Mouse (Mus musculus) neural tube, embryonic 14.5 days (tissue): Measurements from ENCODE around the gene Adcy4. TPM values are rescaled to one million over a fixed set of nuclear protein-coding genes. Genes with fewer than 3 reads are reported as not detected.

Source experiments
- ATAC-seq: fragments of 200-750 bp; cut with Nextera tagmentation; 2 replicates; pipeline ENCODE4 v1.8.0; 2017; ENCODE audit warnings: low read depth, mild to moderate bottlenecking, moderate TSS enrichment, moderate library complexity
- H3K27ac ChIP-seq: fragments of 300-500 bp; sonication (generic); 2 replicates; pipeline ENCODE4 v1.5.1; 2014; ENCODE audit warnings: low read depth, mild to moderate bottlenecking, control low read depth, low read length, moderate library complexity, mixed read lengths
- H3K27me3 ChIP-seq: fragments of 300-500 bp; sonication (generic); 2 replicates; pipeline ENCODE4 v1.6.1; 2014; ENCODE audit warnings: low read length; ENCODE audit not compliant: control insufficient read depth, insufficient read depth
- H3K36me3 ChIP-seq: fragments of 300-500 bp; sonication (generic); 2 replicates; pipeline ENCODE4 v1.6.1; 2014; ENCODE audit warnings: low read length, mixed read lengths; ENCODE audit not compliant: control insufficient read depth, insufficient read depth
- H3K4me1 ChIP-seq: fragments of 300-500 bp; sonication (generic); 2 replicates; pipeline ENCODE4 v1.6.1; 2014; ENCODE audit warnings: low read length; ENCODE audit not compliant: control insufficient read depth, insufficient read depth
- H3K4me2 ChIP-seq: fragments of 300-500 bp; sonication (generic); 2 replicates; pipeline ENCODE4 v1.6.1; 2014; ENCODE audit warnings: mild to moderate bottlenecking, low read depth, low read length, control low read depth
- H3K4me3 ChIP-seq: fragments of 300-500 bp; sonication (generic); 2 replicates; pipeline ENCODE4 v1.5.1; 2014; ENCODE audit warnings: low read depth, low read length, control low read depth, mixed read lengths
- H3K9ac ChIP-seq: fragments of 300-500 bp; sonication (generic); replicated peaks from 2 replicates; pipeline ENCODE4 v1.6.1; 2014; ENCODE audit warnings: low read depth, mild to moderate bottlenecking, control low read depth, low read length, mixed read lengths
- H3K9me3 ChIP-seq: fragments of 300-500 bp; sonication (generic); 2 replicates; pipeline ENCODE4 v1.6.1; 2016; ENCODE audit warnings: low read length; ENCODE audit not compliant: control insufficient read depth
- WGBS: fragments of 180-500 bp; shearing (Covaris S2); extraction: QIAGEN DNeasy Blood & Tissue Kit; methylation state at CpG from one replicate; pipeline ENCODE4 v1.1.7; 2014; 5-methylcytosine and 5-hydroxymethylcytosine counted together
- polyA plus RNA-seq: library from polyadenylated mRNA; unstranded; fragments of >200 nt; fragmentation: Nextera tagmentation; extraction: Ambion mirVana; gene quantifications from 2 replicates; pipeline ENCODE4 v1.2.1, GENCODE M21; 2014

Adcy4 gene
- polyA plus RNA-seq, 1 experiment from 2014 or later: 1.9 TPM

DNA sequence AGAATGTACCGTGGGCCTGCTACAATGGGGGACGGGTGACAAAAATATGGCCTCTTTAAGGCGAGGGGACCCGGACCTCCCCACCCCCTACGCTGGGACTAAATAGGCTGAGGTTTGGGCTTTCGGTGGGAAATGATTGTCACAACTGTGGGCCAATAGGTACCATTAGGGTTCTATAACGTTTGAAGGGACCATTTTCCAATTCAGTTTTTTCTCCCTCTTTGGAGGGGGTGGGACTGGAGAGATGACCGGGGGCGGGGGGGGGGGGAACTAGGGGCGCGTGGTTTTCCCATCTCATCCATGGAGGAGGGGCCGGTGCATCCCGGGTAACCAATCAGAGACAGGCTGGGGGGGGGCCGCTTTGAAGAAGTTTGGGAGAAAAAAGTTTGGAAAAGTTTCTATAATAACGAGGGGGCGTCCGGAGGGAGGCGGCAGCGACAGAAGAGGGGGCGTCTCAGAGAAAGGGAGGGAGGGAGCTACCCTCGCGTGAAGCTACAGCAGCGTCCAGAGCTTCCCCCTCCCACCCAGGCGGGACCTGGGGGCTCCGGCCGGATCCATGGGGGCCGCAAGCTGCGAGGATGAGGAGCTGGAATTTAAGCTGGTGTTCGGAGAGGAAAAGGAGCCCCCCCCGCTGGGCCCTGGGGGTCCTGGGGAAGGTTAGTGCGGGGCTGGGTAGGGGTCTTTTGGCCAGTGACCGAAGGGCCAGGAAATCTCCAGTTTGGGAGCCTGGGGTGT is 40.8 kb upstream of the Adcy4 start:
- ATAC-seq: no peak
- WGBS: 2% methylated on average over 32 of the region's 32 CpGs
- peak overlapping the region; percentile 87 for H3K4me2 ChIP-seq
- peak overlapping the region; percentile 57 for H3K27ac ChIP-seq
- H3K9ac ChIP-seq: peak overlapping the region; percentile 61
- peaks cover 11% of the 10 kb centered on the region for H3K4me1 ChIP-seq
- H3K36me3 ChIP-seq: no peaks in the 10 kb centered on the region
- peak overlapping the region; percentile 50 for H3K4me3 ChIP-seq
- no peaks in the 10 kb centered on the region for H3K9me3 ChIP-seq
- no peaks in the 10 kb centered on the region for H3K27me3 ChIP-seq

- H3K9me3 ChIP-seq: no peaks in the 10 kb centered on the region
- peak overlapping the region; percentile 11; the same call in 1 of the 2 replicates for H3K27ac ChIP-seq
- peak overlapping the region; percentile 87 for H3K4me2 ChIP-seq
- 3% methylated on average over 10 of the region's 10 CpGs for WGBS
- peaks cover 11% of the 10 kb centered on the region for H3K4me1 ChIP-seq
- peak overlapping the region; percentile 50 for H3K4me3 ChIP-seq
- H3K36me3 ChIP-seq: no peaks in the 10 kb centered on the region
- 0 out of 2 replicates have a peak overlapping the region, but pooled peaks have one; percentile 64 for H3K9ac ChIP-seq
- no peaks in the 10 kb centered on the region for H3K27me3 ChIP-seq
- ATAC-seq: 0 out of 2 replicates have a peak, but pooled peaks have one; percentile 5
Observed at GRCm38 (mm10) chr14:55824001-55824480, 40.1 kb upstream of the Adcy4 start.

- H3K27ac ChIP-seq: peak within 1 kb of the TSS; percentile 67; the same call in 1 of the 2 replicates
- H3K4me3 ChIP-seq: peak within 1 kb of the TSS; percentile 50
- no peaks in the 10 kb centered on the region for H3K36me3 ChIP-seq
- peak within 1 kb of the TSS; percentile 64 for H3K9ac ChIP-seq
- ATAC-seq: peak; percentile 80
- no peaks in the 10 kb centered on the region for H3K9me3 ChIP-seq
- WGBS: under 1% methylated on average over 31 of the region's 46 CpGs
- peaks cover 11% of the 10 kb centered on the region for H3K4me1 ChIP-seq
- H3K27me3 ChIP-seq: no peaks in the 10 kb centered on the region
- peak within 1 kb of the TSS; percentile 87 for H3K4me2 ChIP-seq
Observed at GRCm38 (mm10) chr14:55822991-55823762, 39.3 kb upstream of the Adcy4 start, which contains the start of gene Nfatc4. TSS of gene Nfatc4 (plus strand) at chr14:55823144.

DNA sequence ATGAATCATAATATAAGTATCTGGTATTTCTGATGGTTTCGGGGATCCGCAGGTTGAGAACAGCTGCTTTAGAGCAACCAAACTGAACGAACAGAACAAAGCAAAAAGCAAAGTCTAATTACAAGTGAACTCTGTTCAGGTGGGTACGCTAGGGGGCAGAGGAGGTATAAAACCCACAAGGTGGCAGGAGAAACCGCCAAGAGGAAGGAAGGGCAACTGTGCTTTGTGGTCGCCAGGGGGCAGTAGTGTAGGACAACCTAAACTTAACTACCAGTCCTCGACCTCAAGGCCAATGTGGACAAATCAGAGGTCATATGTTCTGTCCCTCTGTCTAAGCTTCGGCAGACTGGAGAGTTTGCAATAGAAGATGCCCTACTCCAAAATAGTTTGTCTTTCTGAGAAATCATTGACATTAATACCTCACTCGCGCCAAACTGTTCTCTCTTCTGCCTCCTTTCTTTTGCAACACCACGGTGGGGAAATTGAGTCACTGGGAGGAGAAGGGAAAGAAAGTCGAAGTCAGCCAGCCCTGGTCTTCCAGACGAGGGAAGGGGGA is 38.6 kb upstream of the Adcy4 start:
- 7% methylated on average over 13 of the region's 13 CpGs for WGBS
- peak overlapping the region; percentile 64 for H3K9ac ChIP-seq
- H3K36me3 ChIP-seq: no peaks in the 10 kb centered on the region
- peaks cover 11% of the 10 kb centered on the region for H3K4me1 ChIP-seq
- H3K27ac ChIP-seq: peak overlapping the region; percentile 67; the same call in 1 of the 2 replicates
- H3K4me2 ChIP-seq: peak overlapping the region; percentile 87
- H3K4me3 ChIP-seq: peak overlapping the region; percentile 50
- no peak for ATAC-seq
- H3K27me3 ChIP-seq: no peaks in the 10 kb centered on the region
- no peaks in the 10 kb centered on the region for H3K9me3 ChIP-seq

DNA sequence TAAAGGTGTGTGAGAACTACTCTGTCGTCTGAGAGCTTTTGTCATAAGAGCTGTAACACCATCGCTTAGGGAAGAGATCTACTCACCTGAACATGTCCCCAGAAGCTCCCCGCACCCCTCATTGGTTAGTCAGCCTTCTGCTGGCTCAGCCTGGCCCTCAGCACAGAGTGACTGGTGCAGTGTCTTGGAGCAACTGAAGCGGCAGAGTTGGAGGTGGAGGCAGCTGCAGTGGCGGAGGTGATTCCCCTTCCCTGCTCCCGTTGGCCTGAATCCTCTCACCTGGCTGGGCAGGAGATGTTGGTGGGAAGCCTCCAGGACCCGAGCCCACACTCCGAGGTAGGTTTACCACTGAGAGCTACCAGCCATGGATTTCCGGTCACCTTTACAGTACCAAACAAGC is 36.7 kb upstream of the Adcy4 start:
- H3K4me2 ChIP-seq: no peak overlapping the region
- WGBS: 85% methylated on average over 9 of the region's 9 CpGs
- no peak overlapping the region for H3K27ac ChIP-seq
- no peaks in the 10 kb centered on the region for H3K36me3 ChIP-seq
- H3K4me1 ChIP-seq: peaks cover 9% of the 10 kb centered on the region
- no peaks in the 10 kb centered on the region for H3K27me3 ChIP-seq
- no peaks in the 10 kb centered on the region for H3K9me3 ChIP-seq
- no peak overlapping the region for H3K4me3 ChIP-seq
- no peak for ATAC-seq
- no peak overlapping the region for H3K9ac ChIP-seq

DNA sequence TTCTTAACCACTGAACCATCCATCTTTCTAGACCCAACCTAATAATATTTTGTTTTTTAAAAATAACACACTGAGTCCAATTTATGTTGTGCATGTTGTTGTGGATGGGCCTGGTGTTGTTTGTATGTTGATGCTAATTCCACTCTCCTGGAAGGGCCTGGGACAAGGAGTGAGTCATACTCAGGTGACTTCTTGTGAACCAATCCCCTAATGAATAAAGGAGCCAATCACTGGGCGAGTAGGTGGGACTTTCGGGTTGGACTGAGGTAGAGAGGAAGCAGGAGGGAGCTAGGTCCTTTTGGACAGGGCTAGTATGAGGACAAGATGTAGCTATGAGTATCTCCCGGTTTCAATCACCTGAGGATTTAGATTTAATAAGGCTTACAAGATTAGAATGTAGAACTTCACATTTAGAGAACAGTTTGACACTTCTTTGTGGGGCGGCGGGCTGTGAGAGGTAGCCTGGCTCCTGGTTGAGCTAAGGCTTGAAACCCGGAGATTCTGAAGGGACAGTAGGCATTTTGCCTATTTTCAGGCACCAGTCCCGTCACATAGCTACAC is 36.0 kb upstream of the Adcy4 start:
- 81% methylated on average over 7 of the region's 7 CpGs for WGBS
- ATAC-seq: no peak
- Histone ChIP-seq H3K27ac (no peak overlapping the region), H3K4me1 (peaks cover 5% of the 10 kb centered on the region), H3K27me3 (no peaks in the 10 kb centered on the region), H3K4me2 (no peak overlapping the region), H3K9me3 (no peaks in the 10 kb centered on the region), H3K36me3 (no peaks in the 10 kb centered on the region), H3K9ac (no peak overlapping the region), H3K4me3 (no peak overlapping the region)

DNA sequence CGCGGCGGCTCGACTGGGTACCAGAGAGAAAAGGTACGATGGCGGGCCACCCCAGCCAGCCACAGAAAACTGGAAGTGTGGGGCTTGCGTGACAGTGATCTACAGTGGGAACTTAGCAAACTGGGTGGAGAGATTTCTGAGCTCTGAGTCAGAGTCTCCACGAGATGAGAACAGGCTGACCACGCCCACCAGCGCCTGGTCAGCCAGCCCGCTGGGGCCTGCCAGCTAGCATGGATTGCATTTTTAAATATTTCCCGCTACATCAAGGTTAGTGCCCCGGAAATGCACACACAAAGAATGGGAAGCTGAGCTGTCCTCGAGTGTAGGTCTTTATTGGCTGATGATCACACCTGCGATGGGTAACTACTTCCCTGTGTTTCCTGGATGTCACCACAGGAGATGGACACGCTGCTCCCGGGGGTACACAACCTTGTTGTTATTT is 31.4 kb upstream of the Adcy4 start:
- H3K36me3 ChIP-seq: no peaks in the 10 kb centered on the region
- no peaks in the 10 kb centered on the region for H3K4me1 ChIP-seq
- H3K27me3 ChIP-seq: no peaks in the 10 kb centered on the region
- peak overlapping the region; percentile 41 for H3K4me3 ChIP-seq
- peak; percentile 67 for ATAC-seq
- H3K9me3 ChIP-seq: no peaks in the 10 kb centered on the region
- no peak overlapping the region for H3K27ac ChIP-seq
- 23% methylated on average over 17 of the region's 17 CpGs for WGBS
- peak overlapping the region; percentile 68 for H3K4me2 ChIP-seq
- peak overlapping the region; percentile 53 for H3K9ac ChIP-seq

GRCm38 (mm10) chr14:55814885-55815284 is 31.0 kb upstream of the Adcy4 start:
- 29% methylated on average over 16 of the region's 16 CpGs for WGBS
- peak overlapping the region; percentile 41 for H3K4me3 ChIP-seq
- peak; percentile 88 for ATAC-seq
- no peak overlapping the region for H3K27ac ChIP-seq
- no peaks in the 10 kb centered on the region for H3K36me3 ChIP-seq
- no peaks in the 10 kb centered on the region for H3K4me1 ChIP-seq
- H3K27me3 ChIP-seq: no peaks in the 10 kb centered on the region
- no peaks in the 10 kb centered on the region for H3K9me3 ChIP-seq
- peak overlapping the region; percentile 53 for H3K9ac ChIP-seq
- H3K4me2 ChIP-seq: peak overlapping the region; percentile 68
